Mouse (Mus musculus) kidney, postnatal 25 days (tissue): Measurements from ENCODE around the gene Cfap126.

ENCODE experiments used
- DNase-seq, 2 experiments: peaks; one replicate each; pipeline ENCODE4 v3.0.0; 2021; ENCODE audit warnings: mixed read lengths in 2 of 2

Gene Cfap126

DNA sequence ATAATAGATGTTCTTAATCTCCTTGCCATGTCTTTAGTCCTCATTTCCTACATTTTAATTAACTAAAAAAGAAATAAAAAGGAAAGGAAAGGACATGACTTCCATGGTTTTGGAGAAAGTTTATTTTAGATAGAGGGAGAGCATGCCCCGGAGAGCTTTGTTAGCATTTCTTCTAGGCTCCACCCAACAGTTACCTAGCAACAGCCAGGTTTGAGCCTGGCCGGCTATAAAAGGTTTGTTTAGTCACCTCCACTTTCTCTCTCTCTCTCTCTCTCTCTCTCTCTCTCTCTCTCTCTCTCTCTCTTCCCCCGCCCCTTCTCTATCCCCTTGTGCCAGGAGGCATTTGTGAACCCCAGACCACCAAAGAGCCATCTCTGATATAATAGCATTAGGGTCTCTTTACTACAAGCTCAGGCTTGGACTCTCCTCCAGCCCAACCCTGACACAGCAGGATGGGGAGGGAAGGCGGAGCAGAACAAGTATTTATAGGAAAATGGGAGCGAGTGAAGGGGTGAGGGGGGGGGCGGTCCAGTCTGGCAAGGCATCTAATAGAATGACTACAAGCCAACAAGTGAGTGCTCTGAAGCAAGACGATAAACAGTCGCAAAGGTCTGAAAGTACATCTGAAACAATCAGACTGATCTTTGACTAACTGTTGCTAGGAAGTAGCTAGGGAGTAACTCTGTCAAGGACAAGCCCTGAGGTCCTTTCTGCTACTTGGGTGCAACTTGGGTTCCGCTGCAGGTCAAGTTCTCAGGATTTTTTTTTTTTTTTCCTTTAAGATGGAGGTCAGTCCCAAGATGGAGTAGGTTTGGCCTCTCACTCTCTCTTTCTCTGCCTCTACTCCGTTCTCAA is 17.4 kb upstream of the Cfap126 start:
- peak in 1 of 2 experiments; percentile 39 for DNase-seq

DNA sequence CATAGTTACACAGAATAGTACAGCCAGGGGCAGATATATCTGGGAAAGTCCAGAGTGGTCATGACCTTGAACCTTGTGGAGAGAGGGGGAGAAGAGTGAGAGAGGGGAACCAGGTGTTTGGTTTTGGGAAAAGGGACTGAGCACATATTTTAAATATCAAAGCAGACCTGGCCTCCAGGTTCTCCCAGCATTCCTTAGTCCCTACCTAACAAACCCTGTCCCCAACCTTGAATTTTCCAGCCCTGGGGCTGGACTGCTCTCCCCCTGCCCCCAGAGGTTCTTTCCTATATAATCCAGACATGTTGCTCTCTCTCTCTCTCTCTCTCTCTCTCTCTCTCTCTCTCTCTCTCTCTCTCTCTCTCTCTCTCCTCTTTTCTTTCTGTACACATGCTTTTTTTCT is 16.6 kb upstream of the Cfap126 start:
- DNase-seq, result no peak

DNA sequence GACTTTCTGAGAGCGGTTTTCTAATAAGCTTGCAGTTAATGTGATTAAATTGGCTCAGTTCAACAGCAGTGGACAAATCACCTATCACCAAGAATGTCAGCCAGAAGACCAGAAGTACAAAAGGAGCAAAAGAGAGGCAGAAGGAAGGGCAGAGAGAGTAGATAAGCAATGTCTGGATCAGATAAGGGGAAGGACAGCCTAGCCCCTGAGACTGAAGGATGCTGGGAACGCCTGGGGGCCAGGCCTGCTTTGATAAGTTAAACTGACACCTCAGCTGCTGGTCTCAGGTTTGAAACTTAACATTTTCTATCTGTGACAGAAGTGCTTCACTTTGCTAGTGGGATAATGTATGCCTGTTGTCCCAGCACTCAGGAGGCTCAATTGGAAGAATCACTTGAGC is 16.1 kb upstream of the Cfap126 start:
- DNase-seq, result no peak

DNA sequence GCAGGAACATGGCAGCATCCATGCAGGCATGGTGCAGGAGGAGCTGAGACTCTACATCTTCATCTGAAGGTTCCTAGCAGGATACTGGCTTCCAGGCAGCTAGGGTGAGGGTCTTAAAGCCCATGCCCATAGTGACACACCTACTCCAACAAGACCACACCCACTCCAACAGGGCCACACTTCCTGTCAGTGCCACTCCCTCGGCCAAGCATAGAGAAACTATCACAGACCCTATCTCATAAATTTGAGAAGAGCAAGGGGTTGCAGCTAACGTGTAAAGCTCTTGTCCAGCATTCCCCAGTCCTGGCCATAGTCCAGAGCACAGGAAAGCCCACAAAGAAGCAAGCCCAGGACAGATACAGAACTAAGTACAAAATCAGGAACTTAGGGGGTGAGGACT is 12.7 kb upstream of the Cfap126 start:
- no peak for DNase-seq

DNA sequence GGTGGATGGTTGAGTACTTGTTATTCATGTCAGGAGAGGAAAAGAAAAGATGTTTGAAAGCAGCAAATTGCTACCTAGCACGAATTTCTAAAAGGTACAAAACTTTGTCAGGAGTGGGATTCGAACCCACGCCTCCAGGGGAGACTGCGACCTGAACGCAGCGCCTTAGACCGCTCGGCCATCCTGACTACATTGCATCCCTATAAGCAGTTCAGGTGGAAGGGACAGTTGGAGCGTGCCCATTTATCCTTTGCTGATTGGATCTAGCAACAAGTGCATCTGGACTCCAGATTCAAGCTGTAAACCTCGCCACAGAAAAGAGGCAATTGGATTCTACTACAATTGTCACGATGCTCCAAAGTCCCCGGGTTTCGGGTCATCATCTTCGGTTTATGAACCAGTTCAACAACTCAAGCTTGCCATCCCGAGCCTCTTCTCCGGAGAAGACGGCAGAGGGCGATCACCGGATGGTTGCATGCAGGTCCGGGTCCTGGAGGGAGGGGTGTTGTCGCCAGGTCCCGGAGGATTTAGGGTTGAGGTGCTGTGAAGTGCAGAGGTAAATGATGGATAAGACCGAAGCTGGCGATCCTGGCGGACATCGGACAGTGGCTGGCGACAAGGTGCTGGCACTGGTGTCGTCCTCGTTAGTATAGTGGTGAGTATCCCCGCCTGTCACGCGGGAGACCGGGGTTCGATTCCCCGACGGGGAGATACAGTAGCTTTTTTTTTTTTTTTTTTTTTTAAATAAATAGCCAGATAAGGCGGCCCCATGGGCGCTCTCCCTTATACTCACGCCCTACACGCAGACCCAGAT is 11.8 kb upstream of the Cfap126 start:
- peak; percentile 86 to 87 for DNase-seq

DNA sequence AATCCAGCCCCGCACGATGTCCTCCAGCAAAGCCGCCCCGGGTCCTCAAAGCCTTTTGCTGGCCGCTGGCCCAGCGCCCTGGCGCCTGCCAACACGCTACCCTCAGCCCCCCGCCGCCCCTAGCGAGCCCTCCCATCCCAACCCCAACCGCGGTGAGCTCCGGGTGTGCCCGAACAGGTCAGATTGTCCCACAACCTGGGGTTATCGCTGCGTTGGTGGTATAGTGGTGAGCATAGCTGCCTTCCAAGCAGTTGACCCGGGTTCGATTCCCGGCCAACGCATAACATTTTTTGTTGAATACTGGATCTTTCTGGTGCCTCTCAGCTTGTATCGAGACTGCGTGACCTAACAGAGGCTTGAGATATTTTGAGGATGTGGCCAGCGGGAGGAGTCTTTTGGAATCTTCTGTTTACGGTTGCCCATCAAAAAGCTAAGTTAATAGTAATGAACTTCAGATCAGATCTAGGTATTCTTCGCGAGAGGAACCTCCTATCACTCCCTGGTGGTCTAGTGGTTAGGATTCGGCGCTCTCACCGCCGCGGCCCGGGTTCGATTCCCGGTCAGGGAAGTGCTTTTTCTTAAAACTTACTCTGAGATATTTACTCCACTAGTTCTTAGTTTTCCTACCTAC is 11.1 kb upstream of the Cfap126 start:
- peak; percentile 81 to 91 for DNase-seq

DNA sequence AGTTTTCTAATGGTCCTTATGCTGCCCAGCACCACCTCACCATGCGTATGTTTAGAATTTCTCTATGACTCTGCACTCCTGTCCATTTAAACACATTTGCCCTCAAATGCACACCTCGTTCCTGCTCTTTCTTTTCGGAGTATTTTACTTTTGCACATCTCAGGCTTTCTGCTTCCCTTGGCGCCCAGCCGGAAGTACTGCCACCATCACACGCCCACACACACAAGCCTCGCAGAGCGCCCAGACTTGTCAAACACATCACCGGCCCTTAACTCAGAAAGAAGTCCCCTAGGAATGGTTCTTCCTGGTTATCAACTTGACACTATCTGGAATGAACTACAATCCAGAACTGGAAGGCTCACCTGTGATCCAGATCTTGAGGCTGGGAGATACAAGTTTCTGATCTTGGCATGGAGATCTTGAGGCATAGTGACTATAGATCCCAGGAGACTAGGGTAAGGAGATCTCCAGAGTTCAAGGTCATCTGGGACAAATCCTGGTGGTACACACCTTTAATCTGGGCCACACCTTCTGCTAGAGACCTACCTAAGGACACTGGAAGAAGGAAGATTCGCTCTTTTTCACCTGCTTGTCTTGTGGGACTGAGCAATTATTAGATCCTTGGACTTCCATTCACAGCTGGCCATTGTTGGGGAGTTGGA is 10.4 kb upstream of the Cfap126 start:
- DNase-seq, result peak in 1 of 2 experiments; percentile 49

DNA sequence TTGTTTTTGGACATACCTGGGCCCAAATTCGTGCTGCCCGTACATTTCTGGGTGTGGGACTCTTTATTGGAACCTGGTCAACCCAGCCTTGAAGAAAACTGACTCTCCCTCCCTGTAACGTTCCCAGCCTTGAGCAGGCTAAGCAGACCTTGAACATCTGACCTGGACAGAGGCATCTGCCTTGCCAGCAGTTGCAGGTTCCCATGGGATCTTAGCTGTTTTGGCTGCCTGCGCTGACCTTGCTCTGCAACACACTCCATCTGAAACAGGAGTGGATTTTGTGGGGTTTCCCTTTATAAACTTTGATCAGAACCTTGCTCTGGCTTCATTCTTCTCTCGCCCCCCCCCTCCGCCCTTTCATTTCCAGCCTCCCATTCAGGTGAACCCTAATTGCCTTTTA is 8.5 kb upstream of the Cfap126 start:
- DNase-seq, result no peak

DNA sequence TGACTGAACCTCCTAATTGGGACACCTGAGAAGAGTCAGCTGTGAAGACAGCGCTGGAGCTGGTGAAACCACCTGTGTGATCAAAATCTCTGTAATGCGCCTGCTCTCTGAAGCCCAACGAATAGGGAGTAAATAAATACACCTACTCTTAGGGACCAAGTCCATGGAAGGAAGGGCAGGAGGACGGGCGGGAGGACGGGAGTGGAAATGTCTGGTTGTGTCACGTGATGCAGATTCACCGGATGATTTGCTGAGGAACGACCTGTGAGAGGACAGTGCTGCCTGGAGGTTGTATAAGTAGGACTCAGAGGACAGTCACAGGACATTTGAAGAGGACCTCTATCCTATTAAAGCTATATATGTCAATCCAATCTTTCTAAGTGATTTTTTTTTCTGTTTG is 4.1 kb upstream of the Cfap126 start:
- DNase-seq, result peak in 1 of 2 experiments; percentile 69

DNA sequence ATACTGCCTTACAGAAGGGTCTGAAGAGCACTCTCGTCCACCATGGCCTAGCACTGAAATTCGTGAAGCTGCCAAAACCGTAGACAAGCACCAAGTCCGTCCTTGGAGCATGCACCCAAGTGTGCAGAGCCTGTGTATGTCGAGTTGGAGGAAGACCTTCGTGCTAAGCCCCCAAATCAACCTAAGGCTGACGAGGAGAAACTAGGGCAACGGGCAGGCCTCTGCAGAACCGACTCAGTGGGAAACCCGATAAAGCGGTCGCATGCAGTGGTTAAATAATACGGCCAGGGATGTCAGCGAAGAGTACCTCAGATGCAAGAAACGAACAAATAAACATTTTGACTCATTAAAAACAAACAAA is 3.1 kb upstream of the Cfap126 start:
- DNase-seq, result peak; percentile 14 to 37

DNA sequence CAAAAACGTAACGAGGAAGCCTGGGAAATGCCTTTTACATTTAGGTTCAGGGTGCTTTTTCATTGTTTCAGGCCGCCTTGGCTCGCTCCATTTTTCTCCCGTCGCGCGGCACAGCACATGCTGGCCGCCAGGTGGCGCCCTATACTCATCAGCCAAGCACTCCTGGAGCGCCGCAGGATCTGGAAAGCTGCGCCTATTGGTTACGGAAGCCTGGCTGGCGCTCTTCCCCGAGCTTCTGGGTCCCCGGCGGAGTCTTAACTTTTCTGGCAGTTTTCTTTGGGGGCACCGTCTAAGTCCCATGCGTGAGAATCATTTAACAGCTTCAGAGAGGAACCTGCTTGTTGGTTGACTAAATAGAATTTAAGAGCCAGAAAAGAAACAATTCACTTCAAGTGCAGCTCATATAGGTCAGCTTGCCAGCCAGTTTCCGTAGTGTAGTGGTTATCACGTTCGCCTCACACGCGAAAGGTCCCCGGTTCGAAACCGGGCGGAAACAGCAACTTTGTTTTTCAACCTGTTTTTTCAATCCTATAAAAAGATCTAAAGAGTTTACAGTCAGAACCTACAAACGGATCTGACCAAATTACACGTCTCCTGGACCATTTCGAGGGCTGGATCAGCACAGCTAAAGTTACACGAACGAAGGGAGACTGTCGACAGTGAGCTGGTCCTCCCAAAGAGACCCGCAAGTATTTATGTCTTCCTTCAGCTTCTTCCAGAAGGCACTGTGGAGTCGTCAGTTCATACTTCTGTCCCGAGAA is 2.5 kb upstream of the Cfap126 start:
- peak; percentile 93 to 95 for DNase-seq

DNA sequence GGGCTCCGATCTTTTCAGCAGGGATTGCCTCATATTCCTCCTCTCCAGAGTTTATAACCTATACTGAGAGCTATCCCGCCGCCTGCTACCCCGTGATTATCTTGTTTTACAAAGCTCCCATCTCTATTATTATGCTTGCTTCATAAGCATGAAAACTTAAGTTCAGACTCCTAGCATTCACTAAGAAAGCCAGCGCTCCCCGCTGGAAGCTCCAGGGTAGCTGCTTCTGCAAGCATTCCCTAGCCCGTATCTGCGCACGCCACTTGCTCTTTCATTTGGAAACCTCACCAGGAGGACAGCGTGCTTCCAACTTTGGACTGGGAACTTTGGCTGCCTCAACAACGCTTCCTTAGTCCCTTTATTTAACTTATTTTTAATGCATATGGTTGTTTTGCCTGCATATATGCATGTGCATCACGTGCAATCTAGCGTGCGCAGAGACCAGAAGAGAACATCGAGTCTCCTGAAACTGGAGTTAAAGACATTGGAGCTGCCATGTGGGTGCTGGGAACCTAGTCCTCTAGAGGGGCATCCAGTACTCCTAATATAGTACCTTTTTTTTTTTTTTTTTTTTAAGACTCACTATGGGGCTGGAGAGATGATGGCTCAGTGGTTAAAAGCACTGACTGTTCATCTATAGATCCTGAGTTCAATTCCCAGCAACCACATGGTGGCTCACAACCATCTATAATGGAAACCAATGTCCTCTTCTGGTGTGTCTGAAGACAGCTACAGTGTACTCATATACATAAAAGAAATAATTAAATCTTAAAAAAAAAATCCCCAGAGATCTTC is 1.7 kb upstream of the Cfap126 start:
- DNase-seq, result peak; percentile 70 to 76

DNA sequence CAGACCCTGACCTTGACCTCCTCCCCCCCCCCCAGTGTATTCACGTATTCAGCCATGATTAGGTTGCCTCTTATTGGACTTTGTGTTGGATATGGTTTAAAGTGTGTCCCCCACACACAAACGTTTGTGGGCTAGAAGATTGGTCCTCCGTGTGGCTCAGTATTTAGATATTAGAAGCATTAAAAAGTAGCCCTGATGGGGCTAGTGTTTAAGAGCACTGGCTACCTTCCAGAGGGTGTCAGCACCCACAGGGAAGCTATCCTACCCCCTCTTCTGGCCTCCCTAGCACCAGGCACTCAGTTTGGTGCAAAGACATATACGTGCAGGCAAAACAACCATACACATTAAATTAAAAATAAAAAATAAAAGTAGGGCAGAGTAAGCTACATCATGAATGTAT is 732 bp upstream of the Cfap126 start:
- DNase-seq, result no peak

DNA sequence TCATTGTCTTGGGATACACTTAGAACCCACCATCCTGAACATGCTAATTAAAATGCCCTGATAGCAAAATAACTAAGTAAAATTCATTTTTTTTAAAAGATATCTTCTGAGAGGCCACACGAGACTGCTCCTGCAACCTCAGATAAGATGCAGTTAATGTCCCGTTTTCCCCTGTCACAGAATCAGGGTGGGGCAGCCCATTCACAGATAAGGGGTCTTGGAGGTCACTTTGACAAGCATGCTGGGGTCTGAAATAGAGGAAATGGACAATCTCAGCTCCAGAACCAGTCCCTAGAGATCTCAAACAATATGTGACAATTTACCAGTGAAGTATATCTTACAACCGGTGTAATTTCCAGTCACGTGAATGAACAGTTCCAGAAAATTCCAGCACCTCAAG is 2.6 kb downstream of the Cfap126 start:
- no peak for DNase-seq

DNA sequence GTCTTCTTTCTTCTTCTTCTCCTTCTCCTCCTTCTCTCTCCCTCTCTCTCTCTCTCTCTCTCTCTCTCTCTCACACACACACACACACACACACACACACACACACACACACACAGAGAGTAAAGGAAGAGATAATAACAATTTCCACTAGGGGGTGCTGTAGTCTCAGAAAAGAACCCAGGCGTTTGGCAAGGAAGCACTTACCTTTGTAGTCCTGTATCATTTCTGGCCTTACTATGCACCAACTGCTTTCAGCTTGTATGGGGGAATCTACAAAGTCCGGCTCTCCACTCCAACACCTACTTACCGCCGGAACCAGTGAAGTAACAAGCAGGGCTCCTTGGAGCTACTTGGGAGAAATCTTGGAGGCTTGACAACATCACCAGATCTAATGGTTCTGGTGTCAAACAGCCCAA is 4.6 kb downstream of the Cfap126 start:
- DNase-seq, result peak in 1 of 2 experiments; percentile 58

DNA sequence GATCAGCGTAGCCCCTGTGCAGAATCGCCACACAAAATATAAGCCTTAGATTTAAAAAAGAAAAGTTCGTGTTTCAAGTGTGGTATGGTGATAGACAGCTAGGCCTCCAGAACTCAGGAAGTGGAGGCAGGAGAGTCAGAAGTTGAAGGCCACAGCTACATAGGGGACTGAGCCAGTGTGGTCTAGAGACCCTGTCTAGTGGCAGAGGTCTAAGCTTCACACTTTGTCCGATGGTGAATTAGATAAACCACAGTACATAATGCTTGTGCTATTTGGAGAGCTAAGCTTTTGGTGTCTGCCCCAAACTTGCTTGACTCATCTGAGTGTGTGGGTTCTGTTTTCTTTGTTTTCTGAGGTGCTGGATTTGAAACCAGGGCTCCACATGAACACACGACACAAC is 5.3 kb downstream of the Cfap126 start:
- DNase-seq, result no peak

DNA sequence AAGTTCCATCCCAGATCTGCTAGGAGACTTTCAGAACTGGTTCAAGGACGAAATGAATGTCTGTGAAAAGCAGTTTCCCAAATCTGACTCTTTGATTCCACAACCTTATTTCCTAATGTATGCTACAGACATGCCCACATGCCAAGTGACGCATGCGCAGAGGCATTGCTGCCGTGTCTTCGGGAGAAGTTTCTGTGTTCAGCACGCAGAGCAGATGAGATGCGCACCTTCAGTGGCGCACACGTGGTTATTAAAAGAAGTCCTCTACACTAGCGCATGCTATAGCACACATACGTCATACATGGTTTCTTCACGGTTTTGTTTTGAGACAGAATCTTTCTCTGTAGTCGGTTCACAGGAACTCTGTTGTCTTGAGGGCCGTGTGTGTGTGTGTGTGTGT is 5.7 kb downstream of the Cfap126 start:
- no peak for DNase-seq

DNA sequence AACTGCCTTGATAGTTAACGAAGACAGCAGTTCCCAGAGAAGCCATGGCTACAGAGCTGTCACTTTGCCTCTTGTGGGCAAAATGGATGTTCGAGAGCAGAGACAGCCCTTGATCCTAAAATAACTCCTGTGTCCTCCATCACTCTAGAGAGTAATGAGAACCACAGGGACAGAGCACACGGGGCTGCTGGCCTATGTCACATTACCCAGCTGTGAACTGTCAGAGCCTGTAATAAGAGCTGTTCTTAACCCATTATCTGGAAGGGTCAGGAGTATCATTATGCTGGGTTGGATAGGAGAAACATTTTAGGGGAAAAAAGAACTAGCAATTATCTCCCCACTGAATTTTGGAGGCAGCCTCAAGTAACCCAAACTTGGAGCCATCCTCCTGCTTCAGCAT is 7.2 kb downstream of the Cfap126 start:
- DNase-seq, result no peak

DNA sequence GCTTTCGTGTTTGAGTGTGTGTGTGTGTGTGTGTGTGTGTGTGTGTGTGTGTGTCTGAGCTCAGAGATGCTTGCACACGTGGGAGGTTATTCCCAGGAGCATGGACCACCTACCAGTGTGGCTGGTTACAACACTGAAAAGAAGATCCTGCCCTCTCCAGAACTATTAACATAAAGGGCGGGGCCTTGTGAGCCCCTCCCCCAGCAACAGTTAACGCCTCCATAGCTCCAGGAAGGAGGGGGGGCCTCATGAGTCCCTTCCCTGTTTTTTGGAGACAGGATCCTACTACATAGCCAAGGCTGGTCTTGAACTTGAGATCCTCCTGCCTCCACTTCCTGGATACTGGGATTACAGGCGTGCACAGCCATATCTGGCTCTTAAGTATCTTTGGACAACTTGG is 8.1 kb downstream of the Cfap126 start:
- no peak for DNase-seq

DNA sequence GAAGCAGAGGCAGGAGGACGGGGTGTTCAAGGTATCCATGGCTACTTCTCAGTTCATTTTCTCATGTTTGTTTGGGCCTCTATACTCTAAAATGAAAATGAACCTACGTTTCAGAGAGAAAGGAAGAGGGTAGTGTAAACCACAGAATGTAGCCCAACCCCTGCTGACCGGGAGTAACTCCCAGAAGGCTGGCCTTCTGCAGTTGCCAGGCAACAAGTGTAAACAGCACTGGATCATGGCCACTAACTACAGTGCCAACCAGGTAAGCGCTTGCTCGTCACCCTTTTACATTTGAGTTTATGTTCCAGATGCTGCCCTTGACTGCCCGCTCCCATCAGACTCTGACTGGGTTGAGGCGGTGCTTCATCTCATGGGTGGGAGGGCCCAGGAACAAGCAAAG is 9.2 kb downstream of the Cfap126 start:
- peak; percentile 55 to 81 for DNase-seq

DNA sequence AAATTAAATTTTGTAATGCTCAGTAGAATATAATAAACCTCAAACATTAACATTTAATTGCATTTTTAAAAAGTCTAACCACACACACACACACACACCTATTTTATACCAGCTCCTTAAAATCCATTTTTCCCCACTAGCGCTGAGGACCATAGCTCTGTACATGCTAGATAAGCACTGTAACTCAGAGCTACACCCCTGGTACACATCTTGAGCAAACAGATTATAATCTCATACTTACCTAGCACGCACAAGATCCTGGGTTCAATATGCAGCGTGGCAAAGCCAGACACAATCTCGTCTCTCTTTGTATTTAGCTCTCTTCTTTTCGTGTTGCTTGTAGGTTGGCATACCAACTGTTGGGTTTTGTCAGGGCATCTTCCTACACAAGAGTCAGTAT is 10.7 kb downstream of the Cfap126 start:
- DNase-seq, result no peak
